Mouse (Mus musculus) c-Kit-positive CD71-positive TER-119-positive erythroid progenitor cells, embryonic 14.5 days (primary cell): ENCODE results near the gene Klhdc8a.
A peak's percentile ranks its signal among the peaks of the same experiment; 100 is the strongest.
"Not testable (repeated sequence)": the region's sequence is repeated elsewhere in the genome, so short reads cannot be mapped to it uniquely, and the experiment has no call there.

ENCODE experiments used
- DNase-seq: peaks from one replicate; pipeline ENCODE4 v3.0.0-alpha.2; 2013; ENCODE audit warnings: low spot score

Klhdc8a gene

DNA sequence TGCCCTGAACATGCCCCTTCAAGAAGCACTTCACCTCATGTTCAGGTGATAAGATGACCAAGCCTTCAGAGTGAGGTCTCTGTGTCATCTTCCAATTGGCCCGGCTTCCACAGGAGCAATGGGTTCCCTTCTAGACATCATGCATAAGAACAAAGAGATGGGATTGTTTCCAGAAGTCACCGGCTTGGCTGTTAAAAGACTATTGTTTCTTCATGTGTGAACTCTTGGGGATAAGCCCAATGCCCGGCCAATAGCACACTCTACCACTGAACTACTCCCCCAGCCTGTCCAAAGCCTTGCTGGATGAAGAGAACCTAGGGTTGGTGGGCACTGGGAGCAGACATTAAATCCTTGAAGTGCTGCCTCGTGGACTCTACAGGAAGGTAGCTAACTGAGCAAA, 47.1 kb downstream of the Klhdc8a start:
- no peak for DNase-seq

- no peak for DNase-seq
These were observed 47.9 kb downstream of the Klhdc8a start for GRCm38 (mm10) chr1:132346134-132346851.

DNA sequence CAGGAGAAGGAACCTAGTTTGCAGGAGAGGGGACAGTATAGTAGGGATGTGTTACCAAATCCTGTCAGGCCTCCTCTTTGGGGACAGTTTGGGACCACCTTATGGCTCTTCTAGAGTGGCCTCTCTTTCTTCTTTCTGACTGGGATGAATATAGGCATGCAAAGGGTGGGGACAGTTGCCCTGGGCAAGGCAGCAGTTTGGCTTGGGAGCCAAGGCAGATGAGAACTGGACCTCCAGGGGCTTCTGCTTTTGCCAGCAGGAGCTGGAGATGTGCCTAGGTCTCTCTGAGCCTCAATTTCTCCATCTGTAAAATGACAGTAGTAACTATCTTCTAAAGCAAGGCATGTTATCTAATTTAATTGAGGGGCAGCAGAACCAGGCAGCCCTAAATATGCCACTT, 48.5 kb downstream of the Klhdc8a start:
- DNase-seq, result no peak

GRCm38 (mm10) chr1:132348401-132348800, 50.0 kb downstream of the Klhdc8a start:
- DNase-seq, result no peak

DNA sequence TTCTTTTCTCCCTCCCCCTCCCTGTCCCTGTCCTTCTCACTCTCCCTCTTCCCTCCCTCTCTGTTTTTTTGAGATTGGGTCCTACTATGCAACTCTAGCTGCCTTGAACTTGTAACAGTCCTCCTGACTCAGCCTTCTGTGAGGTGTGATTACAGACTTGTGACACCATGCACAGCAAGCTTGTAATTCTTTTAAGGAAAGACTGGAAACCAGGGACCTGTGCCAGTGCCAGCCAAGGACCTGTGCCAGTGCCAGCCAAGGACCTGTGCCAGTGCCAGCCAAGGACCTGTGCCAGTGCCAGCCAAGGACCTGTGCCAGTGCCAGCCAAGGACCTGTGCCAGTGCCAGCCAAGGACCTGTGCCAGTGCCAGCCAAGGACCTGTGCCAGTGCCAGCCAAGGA, 50.6 kb downstream of the Klhdc8a start:
- DNase-seq, result not testable (repeated sequence)

DNA sequence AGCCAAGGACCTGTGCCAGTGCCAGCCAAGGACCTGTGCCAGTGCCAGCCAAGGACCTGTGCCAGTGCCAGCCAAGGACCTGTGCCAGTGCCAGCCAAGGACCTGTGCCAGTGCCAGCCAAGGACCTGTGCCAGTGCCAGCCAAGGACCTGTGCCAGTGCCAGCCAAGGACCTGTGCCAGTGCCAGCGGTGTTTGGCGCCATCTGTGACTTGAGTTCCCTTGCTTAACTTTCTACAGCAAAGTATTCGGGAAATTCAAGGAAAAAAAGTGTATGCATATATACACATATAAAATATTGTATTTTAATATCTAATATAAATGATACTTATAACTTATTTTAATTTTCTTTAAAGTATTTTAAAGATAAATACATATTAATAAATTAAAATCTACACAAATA, 51.2 kb downstream of the Klhdc8a start:
- not testable (repeated sequence) for DNase-seq

- no peak for DNase-seq
These were observed 52.6 kb downstream of the Klhdc8a start for GRCm38 (mm10) chr1:132351058-132351457.

DNA sequence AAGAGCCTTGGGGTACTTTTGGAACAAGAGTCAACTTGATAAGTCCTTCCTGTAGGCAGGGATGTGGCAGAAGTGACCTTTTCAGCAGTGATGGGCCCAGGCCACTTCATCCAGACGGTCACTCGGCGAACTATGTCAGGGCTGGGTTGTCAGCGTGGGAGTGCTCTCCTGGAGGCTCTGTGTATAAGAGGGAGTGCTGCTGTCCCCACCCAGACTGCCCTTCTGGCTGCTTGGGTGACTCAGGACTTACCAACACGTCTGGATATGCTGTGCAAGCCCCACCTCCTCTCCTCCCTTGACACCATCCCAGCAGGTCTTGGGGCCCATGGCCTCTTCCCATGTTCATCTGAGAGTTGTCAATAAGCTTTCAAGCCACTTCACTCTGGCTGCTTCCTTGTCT, 55.0 kb downstream of the Klhdc8a start:
- no peak for DNase-seq

DNA sequence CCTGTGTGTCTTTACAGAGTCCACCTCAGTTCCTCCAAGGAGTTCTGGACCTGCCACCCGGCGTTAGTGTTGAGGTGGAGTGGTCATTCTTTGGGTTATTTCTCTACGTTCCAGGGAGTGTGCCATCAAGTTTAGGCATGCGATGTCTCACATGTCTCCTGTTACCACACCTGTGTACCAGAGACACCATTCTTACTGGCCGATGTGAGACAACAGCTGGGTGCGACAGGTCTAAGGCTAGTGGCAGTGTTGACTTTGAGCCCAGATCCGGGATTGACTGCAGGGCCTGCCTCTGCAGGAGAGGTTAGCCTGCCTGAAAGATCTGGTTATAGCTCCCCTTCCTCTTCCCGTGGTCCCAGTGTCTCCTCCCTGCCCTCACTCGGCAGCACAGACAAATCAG, 55.8 kb downstream of the Klhdc8a start:
- no peak for DNase-seq

GRCm38 (mm10) chr1:132355162-132355601, 56.8 kb downstream of the Klhdc8a start:
- DNase-seq, result no peak

GRCm38 (mm10) chr1:132355841-132356242, 57.4 kb downstream of the Klhdc8a start:
- peak; percentile 81 for DNase-seq

- DNase-seq, result no peak
These were observed 58.4 kb downstream of the Klhdc8a start for GRCm38 (mm10) chr1:132356841-132357240.
